Mouse (Mus musculus): ENCODE data around the gene Sec16a.

Sec16a gene

GRCm38 (mm10) chr2:26421969-26422368, 23.0 kb downstream of the Sec16a start:
- peaks cover 100% of the 10 kb centered on the region for H3K36me3 ChIP-seq (ENCODE audit: insufficient read depth, low read length)
- H3K9me3 ChIP-seq (ENCODE audit: low read length), result no peaks in the 10 kb centered on the region
- no peak for TF ChIP-seq NANOG (IDR thresholded peaks at IDR 0.05; ENCODE audit: borderline replicate concordance, low read length)
- no peak for TF ChIP-seq CTCF (conservative IDR thresholded peaks at IDR 0.05; ENCODE audit: low read length)
- TF ChIP-seq POU5F1 (IDR thresholded peaks at IDR 0.05; ENCODE audit: borderline replicate concordance, low read length), result no peak
- no peak overlapping the region for H3K4me3 ChIP-seq (replicated peaks; ENCODE audit: low read length)
- no peaks in the 10 kb centered on the region for H3K4me1 ChIP-seq (replicated peaks; ENCODE audit: low read depth, low read length)
- H3K27me3 ChIP-seq (ENCODE audit: insufficient read depth, low read length), result no peaks in the 10 kb centered on the region

- H3K36me3 ChIP-seq (ENCODE audit: insufficient read depth, low read length), result peaks cover 99% of the 10 kb centered on the region
- TF ChIP-seq CTCF (conservative IDR thresholded peaks at IDR 0.05; ENCODE audit: low read length) (no peak), POU5F1 (IDR thresholded peaks at IDR 0.05; ENCODE audit: borderline replicate concordance, low read length) (no peak), NANOG (IDR thresholded peaks at IDR 0.05; ENCODE audit: borderline replicate concordance, low read length) (no peak)
These were observed 26.9 kb downstream of the Sec16a start for GRCm38 (mm10) chr2:26418120-26418519.

GRCm38 (mm10) chr2:26417066-26417465, 27.9 kb downstream of the Sec16a start:
- peaks cover 99% of the 10 kb centered on the region for H3K36me3 ChIP-seq (ENCODE audit: insufficient read depth, low read length)
- no peaks in the 10 kb centered on the region for H3K4me1 ChIP-seq (replicated peaks; ENCODE audit: low read depth, low read length)
- H3K4me3 ChIP-seq (replicated peaks; ENCODE audit: low read length), result no peak overlapping the region
- H3K9me3 ChIP-seq (ENCODE audit: low read length), result no peaks in the 10 kb centered on the region
- H3K27me3 ChIP-seq (ENCODE audit: insufficient read depth, low read length), result no peaks in the 10 kb centered on the region
- TF ChIP-seq NANOG (IDR thresholded peaks at IDR 0.05; ENCODE audit: borderline replicate concordance, low read length) (no peak), POU5F1 (IDR thresholded peaks at IDR 0.05; ENCODE audit: borderline replicate concordance, low read length) (no peak), CTCF (conservative IDR thresholded peaks at IDR 0.05; ENCODE audit: low read length) (no peak)

More at GRCm38 (mm10) chr2:26418120-26418519, 26.9 kb downstream of the Sec16a start:
- H3K9me3 ChIP-seq (ENCODE audit: low read length), result no peaks in the 10 kb centered on the region
- H3K4me1 ChIP-seq (replicated peaks; ENCODE audit: low read depth, low read length), result no peaks in the 10 kb centered on the region
- no peak overlapping the region for H3K4me3 ChIP-seq (replicated peaks; ENCODE audit: low read length)
- no peaks in the 10 kb centered on the region for H3K27me3 ChIP-seq (ENCODE audit: insufficient read depth, low read length)

DNA sequence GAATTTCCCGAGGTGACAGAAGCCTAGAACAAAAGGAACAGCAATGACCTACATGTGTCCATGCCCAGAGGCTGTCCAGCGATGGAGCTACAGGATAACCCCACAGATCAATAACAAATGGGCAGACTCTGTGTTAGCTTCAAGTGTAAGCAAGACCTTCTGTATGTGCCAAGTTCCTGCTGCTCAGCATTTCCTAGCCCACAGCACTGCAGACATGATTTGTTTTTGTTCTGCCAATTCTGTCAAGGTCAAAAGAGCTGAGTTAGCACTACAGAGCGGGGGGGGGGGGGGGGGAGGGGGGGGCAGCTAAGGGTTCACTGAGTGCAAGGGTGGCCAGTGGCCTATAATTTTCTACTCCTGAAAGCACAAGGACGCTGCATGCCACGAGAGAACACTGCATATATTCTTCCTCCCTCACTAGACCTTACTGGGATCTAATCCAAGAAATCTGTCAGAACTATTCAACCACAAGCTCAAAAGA, 34.0 kb downstream of the Sec16a start:
- Histone ChIP-seq H3K4me1 (replicated peaks; ENCODE audit: low read depth, low read length) (peaks cover 23% of the 10 kb centered on the region), H3K4me3 (replicated peaks; ENCODE audit: low read length) (no peak overlapping the region), H3K9me3 (ENCODE audit: low read length) (no peaks in the 10 kb centered on the region), H3K27me3 (ENCODE audit: insufficient read depth, low read length) (no peaks in the 10 kb centered on the region), H3K36me3 (ENCODE audit: insufficient read depth, low read length) (peaks cover 85% of the 10 kb centered on the region)
- TF ChIP-seq NANOG (IDR thresholded peaks at IDR 0.05; ENCODE audit: borderline replicate concordance, low read length), result no peak
- no peak for TF ChIP-seq CTCF (conservative IDR thresholded peaks at IDR 0.05; ENCODE audit: low read length)
- no peak for TF ChIP-seq POU5F1 (IDR thresholded peaks at IDR 0.05; ENCODE audit: borderline replicate concordance, low read length)

DNA sequence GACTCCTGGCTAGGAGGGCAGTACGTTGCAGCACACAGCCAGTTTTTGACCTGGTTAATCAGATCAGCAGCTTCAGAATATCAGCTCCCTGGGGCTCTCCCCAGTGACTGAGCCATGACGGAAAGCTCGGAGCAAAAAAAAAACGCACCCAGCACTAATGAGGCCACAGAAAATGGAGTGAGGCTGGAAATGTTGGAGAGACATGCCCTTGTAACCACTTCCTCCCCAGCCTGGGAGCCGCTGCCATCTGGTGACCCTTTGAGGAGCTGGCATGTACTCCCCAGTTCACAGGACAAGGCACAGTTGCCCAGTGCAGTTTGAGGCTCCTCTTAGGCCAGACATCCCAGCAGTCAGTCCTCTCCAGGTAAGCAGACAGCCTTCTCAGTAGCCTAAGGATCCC, 34.9 kb downstream of the Sec16a start:
- TF ChIP-seq CTCF (conservative IDR thresholded peaks at IDR 0.05; ENCODE audit: low read length) (no peak), POU5F1 (IDR thresholded peaks at IDR 0.05; ENCODE audit: borderline replicate concordance, low read length) (no peak), NANOG (IDR thresholded peaks at IDR 0.05; ENCODE audit: borderline replicate concordance, low read length) (no peak)
- Histone ChIP-seq H3K4me1 (replicated peaks; ENCODE audit: low read depth, low read length) (peaks cover 23% of the 10 kb centered on the region), H3K36me3 (ENCODE audit: insufficient read depth, low read length) (peaks cover 80% of the 10 kb centered on the region)

DNA sequence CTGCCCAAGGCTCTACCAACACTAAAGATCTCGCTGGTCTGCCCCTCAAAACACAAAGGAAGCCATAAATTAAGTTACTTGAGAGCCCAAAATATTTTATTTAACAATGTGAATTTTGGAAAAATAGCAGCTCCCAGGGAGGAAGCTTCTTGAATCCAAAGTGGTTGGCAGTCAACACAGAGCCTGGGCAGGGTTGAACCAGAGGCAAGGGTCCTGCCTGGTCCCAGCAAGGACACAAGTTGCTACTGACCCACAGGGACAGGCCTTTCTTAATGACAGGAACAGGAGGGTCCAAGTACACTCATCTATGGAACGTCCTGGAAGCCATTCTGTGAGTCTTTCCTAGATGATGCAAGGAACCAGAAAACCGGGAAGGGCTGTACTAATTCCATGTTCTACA, 35.7 kb downstream of the Sec16a start:
- no peaks in the 10 kb centered on the region for H3K9me3 ChIP-seq (ENCODE audit: low read length)
- no peak for TF ChIP-seq CTCF (conservative IDR thresholded peaks at IDR 0.05; ENCODE audit: low read length)
- no peak for TF ChIP-seq NANOG (IDR thresholded peaks at IDR 0.05; ENCODE audit: borderline replicate concordance, low read length)
- TF ChIP-seq POU5F1 (IDR thresholded peaks at IDR 0.05; ENCODE audit: borderline replicate concordance, low read length), result no peak
- no peaks in the 10 kb centered on the region for H3K27me3 ChIP-seq (ENCODE audit: insufficient read depth, low read length)
- H3K4me1 ChIP-seq (replicated peaks; ENCODE audit: low read depth, low read length), result peaks cover 25% of the 10 kb centered on the region
- H3K36me3 ChIP-seq (ENCODE audit: insufficient read depth, low read length), result peaks cover 73% of the 10 kb centered on the region
- no peak overlapping the region for H3K4me3 ChIP-seq (replicated peaks; ENCODE audit: low read length)

More for the DNA sequence above, 34.9 kb downstream of the Sec16a start:
- H3K4me3 ChIP-seq (replicated peaks; ENCODE audit: low read length), result no peak overlapping the region
- no peaks in the 10 kb centered on the region for H3K9me3 ChIP-seq (ENCODE audit: low read length)
- no peaks in the 10 kb centered on the region for H3K27me3 ChIP-seq (ENCODE audit: insufficient read depth, low read length)

GRCm38 (mm10) chr2:26408515-26409356, 36.3 kb downstream of the Sec16a start, which contains the start of gene Inpp5e:
Gene Inpp5e (minus strand): TSS chr2:26409203.
- peak within 1 kb of the TSS; percentile 93 for H3K4me3 ChIP-seq (replicated peaks; ENCODE audit: low read length)
- TF ChIP-seq POU5F1 (IDR thresholded peaks at IDR 0.05; ENCODE audit: borderline replicate concordance, low read length) (no peak), NANOG (IDR thresholded peaks at IDR 0.05; ENCODE audit: borderline replicate concordance, low read length) (no peak), CTCF (conservative IDR thresholded peaks at IDR 0.05; ENCODE audit: low read length) (no peak)
- H3K27me3 ChIP-seq (ENCODE audit: insufficient read depth, low read length), result no peaks in the 10 kb centered on the region
- H3K9me3 ChIP-seq (ENCODE audit: low read length), result no peaks in the 10 kb centered on the region
- peaks cover 25% of the 10 kb centered on the region for H3K4me1 ChIP-seq (replicated peaks; ENCODE audit: low read depth, low read length)
- peaks cover 67% of the 10 kb centered on the region for H3K36me3 ChIP-seq (ENCODE audit: insufficient read depth, low read length)

- no peak for TF ChIP-seq POU5F1 (IDR thresholded peaks at IDR 0.05; ENCODE audit: borderline replicate concordance, low read length)
- TF ChIP-seq NANOG (IDR thresholded peaks at IDR 0.05; ENCODE audit: borderline replicate concordance, low read length), result no peak
- no peak for TF ChIP-seq CTCF (conservative IDR thresholded peaks at IDR 0.05; ENCODE audit: low read length)
- Histone ChIP-seq H3K9me3 (ENCODE audit: low read length) (no peaks in the 10 kb centered on the region), H3K4me1 (replicated peaks; ENCODE audit: low read depth, low read length) (peaks cover 18% of the 10 kb centered on the region), H3K4me3 (replicated peaks; ENCODE audit: low read length) (no peak overlapping the region), H3K36me3 (ENCODE audit: insufficient read depth, low read length) (peaks cover 65% of the 10 kb centered on the region), H3K27me3 (ENCODE audit: insufficient read depth, low read length) (no peaks in the 10 kb centered on the region)
These were observed 41.7 kb downstream of the Sec16a start for GRCm38 (mm10) chr2:26403306-26403705.

All from E14TG2a.4 (cell line).